Comparison of ENCODE assay signal across 25 mouse cellular contexts in the genomic region with DNA sequence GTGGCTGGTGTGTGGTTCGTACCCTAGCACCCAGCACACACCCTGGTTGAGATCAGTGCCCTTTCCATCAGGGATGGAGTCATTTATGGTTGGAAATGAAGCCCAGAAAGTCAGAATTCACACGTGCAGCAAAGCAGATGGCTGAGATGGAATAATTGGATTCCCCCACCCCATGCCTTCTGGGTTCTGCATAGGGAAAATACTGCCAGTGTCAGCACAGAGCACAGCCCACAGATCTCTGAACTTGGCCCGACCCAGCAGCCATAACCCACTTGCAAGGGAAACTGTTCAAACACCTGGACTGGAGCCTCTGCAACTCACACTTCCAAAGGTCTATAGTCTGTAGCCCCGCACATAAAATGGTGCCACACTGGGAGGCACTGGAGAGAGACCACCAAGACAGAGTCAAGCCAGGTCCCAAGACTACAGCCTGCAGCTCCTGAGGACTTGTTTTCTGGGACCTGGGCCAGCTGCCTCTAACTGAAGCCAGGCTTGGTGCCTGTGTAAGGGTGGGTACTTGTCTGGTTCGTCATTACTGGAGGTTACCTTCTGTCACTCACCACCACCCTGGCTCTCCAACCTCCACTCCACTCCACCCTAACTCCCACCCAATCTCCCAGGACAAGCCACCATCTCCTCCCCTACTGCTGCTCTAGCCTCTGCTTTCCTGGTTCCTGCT. TPM values are rescaled to one million over a fixed set of nuclear protein-coding genes. Genes with fewer than 3 reads are reported as not detected.
DNase-seq lines count a peak whose midpoint lies in the region; ATAC-seq and TF ChIP-seq lines count a peak whose summit lies in the region.
"Had no signal": no experiment of that assay in that cellular context is flagged by ENCODE, and none has a peak within 500 bp of the region (broad histone marks: within the 10 kb centered on the region; RNA-seq: fewer than 3 reads in every experiment).

No protein-coding gene starts in this region.

- H3K4me3 ChIP-seq in hindbrain, postnatal 0 days (ENCODE audit: low read length): no peak overlapping the region
- no peak overlapping the region for H3K4me3 ChIP-seq in hindbrain, embryonic 12.5 days
- H3K4me3 ChIP-seq in limb, embryonic 14.5 days (replicated peaks; ENCODE audit: low read length): no peak overlapping the region
- H3K4me3 ChIP-seq: hindbrain, embryonic 10.5 days; layer of hippocampus, adult 2 months; limb, embryonic 12.5 days; liver, embryonic 15.5 days; midbrain, embryonic 12.5 days had no signal

- DNase-seq in cerebellum, postnatal 25 days: peak; percentile 19 to 40
- DNase-seq in cerebellum, adult 11 months: no peak
- peak; percentile 28 for DNase-seq in hindbrain, postnatal 0 days (ENCODE audit: low spot score)
- DNase-seq in brain, adult 2 months (ENCODE audit: low read depth, low spot score): peak; percentile 10
- peak; percentile 3 for DNase-seq in limb, embryonic 14.5 days (ENCODE audit: low spot score)
- DNase-seq in adrenal gland, adult 18-20 months (ENCODE audit: low spot score in 2 of 2): no peak
- DNase-seq: gastrocnemius, postnatal 36 days; kidney, adult 8-10 months; kidney, postnatal 14 days; retina, postnatal 1 day; thymus, postnatal 36 days had no signal

- no peak for TF ChIP-seq CTCF in hindbrain, postnatal 0 days (IDR thresholded peaks at IDR 0.05; ENCODE audit: low read depth)

- H3K4me2 ChIP-seq in hindbrain, postnatal 0 days (ENCODE audit: low read depth, low read length): no peak overlapping the region
- no peak overlapping the region for H3K4me2 ChIP-seq in hindbrain, embryonic 12.5 days (replicated peaks)
- H3K4me2 ChIP-seq in limb, embryonic 14.5 days (replicated peaks; ENCODE audit: low read depth, low read length, severe bottlenecking): no peak overlapping the region
- H3K4me2 ChIP-seq: limb, embryonic 12.5 days; liver, embryonic 15.5 days; midbrain, embryonic 12.5 days had no signal

- no peaks in the 10 kb centered on the region for H3K27me3 ChIP-seq in hindbrain, postnatal 0 days (ENCODE audit: insufficient read depth, low read length)
- no peaks in the 10 kb centered on the region for H3K27me3 ChIP-seq in hindbrain, embryonic 12.5 days
- no peaks in the 10 kb centered on the region for H3K27me3 ChIP-seq in limb, embryonic 14.5 days (ENCODE audit: control insufficient read depth, insufficient read depth, low read length)
- H3K27me3 ChIP-seq: limb, embryonic 12.5 days; liver, embryonic 15.5 days; midbrain, embryonic 12.5 days had no signal

- no peaks in the 10 kb centered on the region for H3K4me1 ChIP-seq in hindbrain, postnatal 0 days (ENCODE audit: insufficient read depth, low read length)
- H3K4me1 ChIP-seq in hindbrain, embryonic 12.5 days: no peaks in the 10 kb centered on the region
- H3K4me1 ChIP-seq in limb, embryonic 14.5 days (ENCODE audit: control insufficient read depth, insufficient read depth, low read length): no peaks in the 10 kb centered on the region
- H3K4me1 ChIP-seq: hindbrain, embryonic 10.5 days; liver, embryonic 15.5 days; midbrain, embryonic 12.5 days had no signal

- H3K36me3 ChIP-seq in hindbrain, postnatal 0 days (ENCODE audit: insufficient read depth, low read length): no peaks in the 10 kb centered on the region
- no peaks in the 10 kb centered on the region for H3K36me3 ChIP-seq in hindbrain, embryonic 12.5 days
- no peaks in the 10 kb centered on the region for H3K36me3 ChIP-seq in limb, embryonic 14.5 days (ENCODE audit: control insufficient read depth, insufficient read depth, low read length)
- H3K36me3 ChIP-seq: hindbrain, embryonic 10.5 days; limb, embryonic 12.5 days; liver, embryonic 15.5 days; midbrain, embryonic 12.5 days had no signal

- no peak overlapping the region for H3K9ac ChIP-seq in hindbrain, postnatal 0 days (replicated peaks; ENCODE audit: low read length)
- H3K9ac ChIP-seq in hindbrain, embryonic 12.5 days: no peak overlapping the region
- H3K9ac ChIP-seq in limb, embryonic 14.5 days (ENCODE audit: low read depth, low read length, severe bottlenecking): no peak overlapping the region
- H3K9ac ChIP-seq: limb, embryonic 12.5 days; liver, embryonic 15.5 days; midbrain, embryonic 12.5 days had no signal

- H3K9me3 ChIP-seq in hindbrain, postnatal 0 days (ENCODE audit: low read length): no peaks in the 10 kb centered on the region
- H3K9me3 ChIP-seq in hindbrain, embryonic 12.5 days (replicated peaks): no peaks in the 10 kb centered on the region
- H3K9me3 ChIP-seq in limb, embryonic 14.5 days (ENCODE audit: control insufficient read depth, low read length): no peaks in the 10 kb centered on the region
- H3K9me3 ChIP-seq: hindbrain, embryonic 10.5 days; limb, embryonic 12.5 days; liver, embryonic 15.5 days; midbrain, embryonic 12.5 days had no signal

- no peak overlapping the region for H3K27ac ChIP-seq in hindbrain, postnatal 0 days
- no peak overlapping the region for H3K27ac ChIP-seq in hindbrain, embryonic 12.5 days
- H3K27ac ChIP-seq in limb, embryonic 14.5 days (replicated peaks; ENCODE audit: low read depth, low read length): no peak overlapping the region
- H3K27ac ChIP-seq: hindbrain, embryonic 10.5 days; layer of hippocampus, adult 2 months; limb, embryonic 12.5 days; liver, embryonic 15.5 days; midbrain, embryonic 12.5 days had no signal

- no peak for TF ChIP-seq POLR2A in limb, embryonic 14.5 days (IDR thresholded peaks at IDR 0.05; ENCODE audit: borderline replicate concordance, extremely low read depth, insufficient read depth, insufficient read length)

- ATAC-seq in hindbrain, postnatal 0 days: 0 out of 2 replicates have a peak, but pooled peaks have one; percentile 38
- no peak for ATAC-seq in hindbrain, embryonic 12.5 days (ENCODE audit: low FRiP score)
- ATAC-seq in limb, embryonic 14.5 days (ENCODE audit: low FRiP score, low read depth): no peak

- 67% methylated on average over 5 of the region's 5 CpGs for WGBS in hindbrain, postnatal 0 days
- WGBS in hindbrain, embryonic 12.5 days: 74% methylated on average over 5 of the region's 5 CpGs
- WGBS in limb, embryonic 14.5 days: 39% methylated on average over 5 of the region's 5 CpGs

RNA-seq across cellular contexts. Expression of gene Antxrl, which starts 2.3 kb away (rescaled TPM):
- total RNA-seq in hindbrain, postnatal 0 days (2014; rRNA removed): not detected in 2 replicates
- not detected in 2 replicates for polyA plus RNA-seq in hindbrain, postnatal 0 days (2015; fragmentation: Nextera tagmentation; extraction: Ambion mirVana)
- not detected in 2 replicates for polyA plus RNA-seq in hindbrain, embryonic 12.5 days (2016; fragmentation: Nextera tagmentation; extraction: Ambion mirVana)
- not detected in 2 replicates for polyA plus RNA-seq in limb, embryonic 14.5 days (2012; rRNA removed)
- not detected in 2 replicates for polyA plus RNA-seq in limb, embryonic 14.5 days (2014; fragmentation: Nextera tagmentation; extraction: Ambion mirVana)
- total RNA-seq in adrenal gland, adult 18-20 months (2021): not detected
- total RNA-seq: adrenal gland, postnatal 4 days; gastrocnemius, postnatal 36 days; layer of hippocampus, adult 2 months; left cerebral cortex, adult 18-20 months; monocyte, adult 5-6 weeks had no signal
- polyA plus RNA-seq: embryonic facial prominence, embryonic 11.5 days; heart, postnatal 0 days; hindbrain, embryonic 10.5 days; intestine, embryonic 14.5 days; limb, embryonic 12.5 days; liver, embryonic 15.5 days; lung, embryonic 16.5 days; midbrain, embryonic 12.5 days; neural tube, embryonic 11.5 days had no signal

RNA-seq across cellular contexts. Expression of gene Gm5460, which starts 33.7 kb away (rescaled TPM):
- total RNA-seq in hindbrain, postnatal 0 days (2014; rRNA removed): not detected in 2 replicates
- polyA plus RNA-seq in hindbrain, postnatal 0 days (2015; fragmentation: Nextera tagmentation; extraction: Ambion mirVana): not detected in 2 replicates
- polyA plus RNA-seq in hindbrain, embryonic 12.5 days (2016; fragmentation: Nextera tagmentation; extraction: Ambion mirVana): not detected in 2 replicates
- polyA plus RNA-seq in limb, embryonic 14.5 days (2012; rRNA removed): not detected in 2 replicates
- polyA plus RNA-seq in limb, embryonic 14.5 days (2014; fragmentation: Nextera tagmentation; extraction: Ambion mirVana): not detected in 2 replicates
- under 1 TPM; 0.26 to 0.40 TPM for total RNA-seq in adrenal gland, adult 18-20 months (2021)
- total RNA-seq: adrenal gland, postnatal 4 days; gastrocnemius, postnatal 36 days; layer of hippocampus, adult 2 months; left cerebral cortex, adult 18-20 months; monocyte, adult 5-6 weeks had no signal
- polyA plus RNA-seq: embryonic facial prominence, embryonic 11.5 days; hindbrain, embryonic 10.5 days; intestine, embryonic 14.5 days; limb, embryonic 12.5 days; liver, embryonic 15.5 days; lung, embryonic 16.5 days; midbrain, embryonic 12.5 days; neural tube, embryonic 11.5 days had no signal

RNA-seq across cellular contexts. Expression of gene Gm30083, which starts 35.3 kb away (rescaled TPM):
- not detected in 2 replicates for total RNA-seq in hindbrain, postnatal 0 days (2014; rRNA removed)
- polyA plus RNA-seq in hindbrain, postnatal 0 days (2015; fragmentation: Nextera tagmentation; extraction: Ambion mirVana): not detected in 2 replicates
- not detected in 2 replicates for polyA plus RNA-seq in hindbrain, embryonic 12.5 days (2016; fragmentation: Nextera tagmentation; extraction: Ambion mirVana)
- not detected in 2 replicates for polyA plus RNA-seq in limb, embryonic 14.5 days (2012; rRNA removed)
- not detected in 2 replicates for polyA plus RNA-seq in limb, embryonic 14.5 days (2014; fragmentation: Nextera tagmentation; extraction: Ambion mirVana)
- total RNA-seq in adrenal gland, adult 18-20 months (2021): not detected
- total RNA-seq: adrenal gland, postnatal 4 days; gastrocnemius, postnatal 36 days; layer of hippocampus, adult 2 months; left cerebral cortex, adult 18-20 months; monocyte, adult 5-6 weeks had no signal
- polyA plus RNA-seq: embryonic facial prominence, embryonic 11.5 days; heart, postnatal 0 days; hindbrain, embryonic 10.5 days; intestine, embryonic 14.5 days; limb, embryonic 12.5 days; liver, embryonic 15.5 days; lung, embryonic 16.5 days; midbrain, embryonic 12.5 days; neural tube, embryonic 11.5 days had no signal

RNA-seq across cellular contexts. Expression of gene Anxa8, which starts 35.5 kb away (rescaled TPM):
- 0.11 TPM in 1 of 2 replicates, not detected in the other for total RNA-seq in hindbrain, postnatal 0 days (2014; rRNA removed)
- polyA plus RNA-seq in hindbrain, postnatal 0 days (2015; fragmentation: Nextera tagmentation; extraction: Ambion mirVana): 0.37 and 0.90 TPM in 2 replicates
- 1.1 and 1.3 TPM in 2 replicates for polyA plus RNA-seq in hindbrain, embryonic 12.5 days (2016; fragmentation: Nextera tagmentation; extraction: Ambion mirVana)
- 14.5 and 23.7 TPM in 2 replicates for polyA plus RNA-seq in limb, embryonic 14.5 days (2012; rRNA removed)
- 35.9 and 42.5 TPM in 2 replicates for polyA plus RNA-seq in limb, embryonic 14.5 days (2014; fragmentation: Nextera tagmentation; extraction: Ambion mirVana)
- total RNA-seq in adrenal gland, adult 18-20 months (2021): 1 to 10 TPM; 2.3 to 2.7 TPM

RNA-seq across cellular contexts. Expression of gene A630023A22Rik, which starts 52.3 kb away (rescaled TPM):
- 2.2 TPM in 1 of 2 replicates, not detected in the other for total RNA-seq in hindbrain, postnatal 0 days (2014; rRNA removed)
- polyA plus RNA-seq in hindbrain, postnatal 0 days (2015; fragmentation: Nextera tagmentation; extraction: Ambion mirVana): not detected in 2 replicates
- polyA plus RNA-seq in hindbrain, embryonic 12.5 days (2016; fragmentation: Nextera tagmentation; extraction: Ambion mirVana): not detected in 2 replicates
- polyA plus RNA-seq in limb, embryonic 14.5 days (2012; rRNA removed): not detected in 2 replicates
- not detected in 2 replicates for polyA plus RNA-seq in limb, embryonic 14.5 days (2014; fragmentation: Nextera tagmentation; extraction: Ambion mirVana)
- total RNA-seq in adrenal gland, adult 18-20 months (2021): not detected
- total RNA-seq: adrenal gland, postnatal 4 days; gastrocnemius, postnatal 36 days; layer of hippocampus, adult 2 months; left cerebral cortex, adult 18-20 months; monocyte, adult 5-6 weeks had no signal
- polyA plus RNA-seq: embryonic facial prominence, embryonic 11.5 days; heart, postnatal 0 days; hindbrain, embryonic 10.5 days; limb, embryonic 12.5 days; liver, embryonic 15.5 days; midbrain, embryonic 12.5 days; neural tube, embryonic 11.5 days had no signal

Comparison
In these comparisons a context has a peak if more than half of its experiments do, and no peak if none do; other contexts are left out.
1. DNase-seq: peak in cerebellum, postnatal 25 days (2 of 2), hindbrain, postnatal 0 days (single experiment), brain, adult 2 months (single experiment) and limb, embryonic 14.5 days (single experiment); none in cerebellum, adult 11 months (single experiment) and adrenal gland, adult 18-20 months (0 of 2).